Mouse (Mus musculus): ENCODE data around the gene Tmprss6. TPM values are rescaled to one million over a fixed set of nuclear protein-coding genes. Genes with fewer than 3 reads are reported as not detected.
A peak's percentile ranks its signal among the peaks of the same experiment; 100 is the strongest.

Gene Tmprss6
- total RNA-seq, 2 experiments from 2014 or later: 0.23 to 1.4 TPM

GRCm38 (mm10) chr15:78483311-78483710 lies 14.9 kb upstream of the Tmprss6 start:
- DNase-seq (ENCODE audit: low spot score in 2 of 2): peak in 1 of 2 experiments; percentile 8

GRCm38 (mm10) chr15:78482518-78482917 lies 14.1 kb upstream of the Tmprss6 start:
- no peak for DNase-seq (ENCODE audit: low spot score in 2 of 2)

- no peak for DNase-seq (ENCODE audit: low spot score in 2 of 2)
These were observed 13.1 kb upstream of the Tmprss6 start for GRCm38 (mm10) chr15:78481448-78482000.

- no peak for DNase-seq (ENCODE audit: low spot score in 2 of 2)
These were observed 12.6 kb upstream of the Tmprss6 start for GRCm38 (mm10) chr15:78480991-78481390.

GRCm38 (mm10) chr15:78480111-78480510 lies 11.7 kb upstream of the Tmprss6 start:
- DNase-seq (ENCODE audit: low spot score in 2 of 2): no peak

- no peak for DNase-seq (ENCODE audit: low spot score in 2 of 2)
These were observed 11.0 kb upstream of the Tmprss6 start for GRCm38 (mm10) chr15:78479470-78479869.

GRCm38 (mm10) chr15:78478073-78478472 lies 9.6 kb upstream of the Tmprss6 start:
- DNase-seq (ENCODE audit: low spot score in 2 of 2): no peak

GRCm38 (mm10) chr15:78476878-78477277 lies 8.4 kb upstream of the Tmprss6 start:
- DNase-seq (ENCODE audit: low spot score in 2 of 2): no peak

GRCm38 (mm10) chr15:78475604-78476031 lies 7.2 kb upstream of the Tmprss6 start:
- no peak for DNase-seq (ENCODE audit: low spot score in 2 of 2)

- DNase-seq (ENCODE audit: low spot score in 2 of 2): no peak
These were observed 5.0 kb upstream of the Tmprss6 start for GRCm38 (mm10) chr15:78473442-78473841.

GRCm38 (mm10) chr15:78471902-78472301 lies 3.5 kb upstream of the Tmprss6 start:
- DNase-seq (ENCODE audit: low spot score in 2 of 2): no peak

GRCm38 (mm10) chr15:78470495-78471276 lies 2.3 kb upstream of the Tmprss6 start:
- DNase-seq (ENCODE audit: low spot score in 2 of 2): no peak

- DNase-seq (ENCODE audit: low spot score in 2 of 2): no peak
These were observed 864 bp downstream of the Tmprss6 start for GRCm38 (mm10) chr15:78467570-78467969.

GRCm38 (mm10) chr15:78466809-78467208 lies 1.6 kb downstream of the Tmprss6 start:
- no peak for DNase-seq (ENCODE audit: low spot score in 2 of 2)

GRCm38 (mm10) chr15:78462981-78463380 lies 5.5 kb downstream of the Tmprss6 start:
- no peak for DNase-seq (ENCODE audit: low spot score in 2 of 2)

- DNase-seq (ENCODE audit: low spot score in 2 of 2): no peak
These were observed 11.2 kb downstream of the Tmprss6 start for GRCm38 (mm10) chr15:78457193-78457592.

GRCm38 (mm10) chr15:78456051-78456450 lies 12.4 kb downstream of the Tmprss6 start:
- DNase-seq (ENCODE audit: low spot score in 2 of 2): no peak

- no peak for DNase-seq (ENCODE audit: low spot score in 2 of 2)
These were observed 13.3 kb downstream of the Tmprss6 start for GRCm38 (mm10) chr15:78455168-78455567.

- DNase-seq (ENCODE audit: low spot score in 2 of 2): no peak
These were observed 15.5 kb downstream of the Tmprss6 start for GRCm38 (mm10) chr15:78452929-78453328.

- DNase-seq (ENCODE audit: low spot score in 2 of 2): no peak
These were observed 17.2 kb downstream of the Tmprss6 start for GRCm38 (mm10) chr15:78451201-78451600.

- no peak for DNase-seq (ENCODE audit: low spot score in 2 of 2)
These were observed 18.0 kb downstream of the Tmprss6 start for GRCm38 (mm10) chr15:78450419-78450768.

- DNase-seq (ENCODE audit: low spot score in 2 of 2): peak; percentile 46 to 49
These were observed 18.6 kb downstream of the Tmprss6 start for GRCm38 (mm10) chr15:78449694-78450418.

All from left cerebral cortex, adult 18-20 months (tissue).